Mouse (Mus musculus) liver, postnatal 0 days (tissue): Measurements from ENCODE around the gene Lrrc9. TPM values are rescaled to one million over a fixed set of nuclear protein-coding genes. Genes with fewer than 3 reads are reported as not detected.

Experiments
- ATAC-seq: fragments of 200-750 bp; cut with Nextera tagmentation; 2 replicates; pipeline ENCODE4 v1.8.0; 2017; ENCODE audit warnings: mild to moderate bottlenecking, moderate library complexity
- DNase-seq: peaks from one replicate; pipeline ENCODE4 v3.0.0-alpha.2; 2016
- H3K27ac ChIP-seq: fragments of 300-500 bp; sonication (generic); 2 replicates; pipeline ENCODE4 v1.5.1; 2014; ENCODE audit warnings: antibody characterized with exemption, moderate library complexity, mild to moderate bottlenecking, low read depth
- H3K27me3 ChIP-seq: fragments of 300-500 bp; sonication (generic); 2 replicates; pipeline ENCODE4 v1.6.1; 2014; ENCODE audit warnings: low read length, control low read depth, mixed read lengths; ENCODE audit not compliant: insufficient read depth
- H3K36me3 ChIP-seq: fragments of 300-500 bp; sonication (generic); replicated peaks from 2 replicates; pipeline ENCODE4 v1.6.1; 2014; ENCODE audit warnings: mild to moderate bottlenecking, control low read depth, low read length, moderate library complexity, mixed read lengths; ENCODE audit not compliant: insufficient read depth
- H3K4me1 ChIP-seq: fragments of 300-500 bp; sonication (generic); 2 replicates; pipeline ENCODE4 v1.6.1; 2014; ENCODE audit warnings: antibody characterized with exemption, mild to moderate bottlenecking, control low read depth; ENCODE audit not compliant: insufficient read depth
- H3K4me2 ChIP-seq: fragments of 300-500 bp; sonication (generic); 2 replicates; pipeline ENCODE4 v1.6.1; 2014; ENCODE audit warnings: low read depth, mild to moderate bottlenecking, low read length, moderate library complexity, mixed read lengths
- H3K4me3 ChIP-seq: fragments of 300-500 bp; sonication (generic); 2 replicates; pipeline ENCODE4 v1.5.1; 2014; ENCODE audit warnings: low read depth, low read length
- H3K9ac ChIP-seq: fragments of 300-500 bp; sonication (generic); replicated peaks from 2 replicates; pipeline ENCODE4 v1.6.1; 2014; ENCODE audit warnings: mild to moderate bottlenecking, moderate library complexity
- H3K9me3 ChIP-seq: fragments of 300-500 bp; sonication (generic); 2 replicates; pipeline ENCODE4 v1.6.1; 2016; ENCODE audit warnings: mild to moderate bottlenecking, control low read depth, low read length, mixed read lengths
- CTCF ChIP-seq: sonication (generic); IDR thresholded peaks from 2 replicates; pipeline ENCODE4 v1.5.1; 2016; ENCODE audit warnings: antibody characterized with exemption, low read depth
- EP300 ChIP-seq: IDR thresholded peaks from 2 replicates; pipeline ENCODE4 v1.6.1; 2016; ENCODE audit warnings: antibody characterized with exemption, low read depth, mild to moderate bottlenecking
- WGBS: fragments of 180-500 bp; shearing (Covaris S2); extraction: QIAGEN DNeasy Blood & Tissue Kit; methylation state at CpG from one replicate; pipeline ENCODE4 v1.1.7; 2014; ENCODE audit not compliant: insufficient replicate concordance; 5-methylcytosine and 5-hydroxymethylcytosine counted together
- polyA plus RNA-seq: library from polyadenylated mRNA; unstranded; fragments of >200 nt; fragmentation: Nextera tagmentation; extraction: Ambion mirVana; gene quantifications from 2 replicates; pipeline ENCODE4 v1.2.1, GENCODE M21; 2015

Lrrc9 gene
- polyA plus RNA-seq, 1 experiment from 2014 or later = 0.11 TPM

DNA sequence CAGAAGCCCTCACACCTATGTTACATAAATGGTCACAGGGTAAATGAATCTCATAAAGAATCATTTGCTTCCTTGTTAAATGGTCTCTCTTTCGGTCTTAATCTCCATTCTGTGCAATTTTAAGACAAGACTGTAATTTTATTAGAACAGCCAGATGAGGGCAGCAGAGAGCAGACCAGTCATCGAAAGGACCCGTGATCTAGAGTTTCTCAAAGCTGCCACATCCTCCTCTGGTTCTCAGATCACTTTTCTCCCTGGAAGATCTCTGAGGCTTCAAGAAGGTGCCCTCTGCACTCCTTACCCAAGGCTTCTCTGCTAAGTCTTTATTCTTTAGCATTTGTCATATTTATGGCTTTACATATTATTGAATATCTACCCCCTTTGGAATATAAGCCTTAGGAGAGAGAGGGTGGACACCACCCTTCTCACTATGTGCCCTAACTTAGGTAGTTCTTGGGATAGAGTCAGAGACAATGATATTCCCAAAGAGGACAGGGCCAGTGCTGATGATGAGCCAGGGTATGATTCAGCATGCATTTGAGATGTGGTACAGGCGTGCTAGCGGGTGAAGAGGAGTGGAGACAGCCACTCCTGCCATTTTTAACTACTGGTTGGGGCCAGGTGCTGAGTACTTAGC lies 20.3 kb downstream of the Lrrc9 start:
- no peak overlapping the region for H3K27ac ChIP-seq
- no peak overlapping the region for H3K4me3 ChIP-seq
- H3K4me1 ChIP-seq = peaks cover 5% of the 10 kb centered on the region; the same call in 1 of the 2 replicates
- no peaks in the 10 kb centered on the region for H3K36me3 ChIP-seq
- peak overlapping the region; percentile 60 for H3K4me2 ChIP-seq
- ATAC-seq = peak; percentile 44; the same call in 1 of the 2 replicates
- TF ChIP-seq CTCF (peak; percentile 75), EP300 (no peak)
- H3K27me3 ChIP-seq = no peaks in the 10 kb centered on the region
- no peaks in the 10 kb centered on the region for H3K9me3 ChIP-seq
- DNase-seq = peak; percentile 75
- WGBS = 37% methylated on average over 5 of the region's 5 CpGs
- no peak overlapping the region for H3K9ac ChIP-seq

DNA sequence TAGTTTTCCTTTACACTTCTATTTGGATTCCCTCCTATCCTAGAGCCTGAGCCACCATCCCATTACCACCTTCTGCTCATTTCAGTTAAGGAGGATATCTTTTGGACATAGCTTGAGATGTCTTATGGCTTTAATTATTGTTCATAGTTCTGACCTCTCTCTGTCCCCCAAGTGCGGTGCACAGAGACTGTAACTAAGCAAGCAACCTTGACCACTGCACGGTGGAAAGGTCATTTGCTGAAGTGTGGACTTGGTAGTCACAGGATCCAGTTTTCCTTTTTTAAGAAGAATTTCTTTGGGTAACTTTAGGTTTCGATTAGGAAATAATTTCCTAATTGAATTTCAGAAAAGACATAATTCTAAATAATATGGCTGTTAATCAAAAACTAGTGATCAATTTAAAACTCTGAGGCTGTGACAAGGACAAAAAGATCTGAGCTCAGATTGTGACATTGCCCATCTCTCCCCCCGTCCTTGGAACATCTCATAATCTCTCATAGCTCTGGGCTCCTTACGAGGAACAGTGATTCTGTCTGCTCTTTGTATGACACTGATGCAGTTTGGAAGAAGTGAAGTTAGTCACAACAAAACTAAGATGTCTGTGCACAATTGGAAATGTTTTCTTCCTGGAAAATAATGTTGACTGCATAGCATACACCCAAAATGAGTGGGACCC lies 24.3 kb downstream of the Lrrc9 start:
- no peak overlapping the region for H3K4me3 ChIP-seq
- DNase-seq (no peak), ATAC-seq (no peak)
- H3K9me3 ChIP-seq = no peaks in the 10 kb centered on the region
- no peaks in the 10 kb centered on the region for H3K27me3 ChIP-seq
- WGBS = 69% methylated on average over 5 of the region's 5 CpGs
- no peak overlapping the region for H3K4me2 ChIP-seq
- no peak overlapping the region for H3K9ac ChIP-seq
- no peaks in the 10 kb centered on the region for H3K36me3 ChIP-seq
- no peak for TF ChIP-seq EP300
- no peak for TF ChIP-seq CTCF
- peaks cover 5% of the 10 kb centered on the region; the same call in 1 of the 2 replicates for H3K4me1 ChIP-seq
- no peak overlapping the region for H3K27ac ChIP-seq

DNA sequence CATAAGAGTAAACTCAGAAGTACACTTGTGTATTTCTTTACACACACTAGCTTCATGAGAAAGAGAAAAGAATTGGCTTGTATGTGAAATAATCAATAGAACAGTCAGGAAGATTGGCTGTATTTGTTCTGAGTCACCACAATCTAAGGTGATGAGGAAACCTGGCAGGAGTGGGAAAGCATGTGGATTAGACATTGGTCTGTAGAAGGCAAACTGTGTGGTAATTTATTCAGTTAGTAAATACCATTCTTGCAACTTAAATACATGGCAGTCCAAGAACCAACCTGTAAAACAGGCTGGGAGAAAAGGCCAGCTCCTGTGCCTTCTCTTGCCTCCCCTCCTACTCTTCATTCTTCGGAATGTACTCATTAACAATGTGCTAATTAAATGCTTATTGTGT lies 25.6 kb downstream of the Lrrc9 start:
- H3K4me1 ChIP-seq = 0 out of 2 replicates have a peak, but pooled peaks cover 2% of the 10 kb centered on the region
- H3K36me3 ChIP-seq = no peaks in the 10 kb centered on the region
- no peaks in the 10 kb centered on the region for H3K9me3 ChIP-seq
- H3K4me3 ChIP-seq = no peak overlapping the region
- WGBS = 72% methylated on average over 1 of the region's 1 CpGs
- no peak for DNase-seq
- peak overlapping the region; percentile 12; the same call in 1 of the 2 replicates for H3K27ac ChIP-seq
- H3K27me3 ChIP-seq = no peaks in the 10 kb centered on the region
- TF ChIP-seq CTCF (no peak), EP300 (no peak)
- H3K4me2 ChIP-seq = no peak overlapping the region
- no peak overlapping the region for H3K9ac ChIP-seq
- ATAC-seq = peak; percentile 88

DNA sequence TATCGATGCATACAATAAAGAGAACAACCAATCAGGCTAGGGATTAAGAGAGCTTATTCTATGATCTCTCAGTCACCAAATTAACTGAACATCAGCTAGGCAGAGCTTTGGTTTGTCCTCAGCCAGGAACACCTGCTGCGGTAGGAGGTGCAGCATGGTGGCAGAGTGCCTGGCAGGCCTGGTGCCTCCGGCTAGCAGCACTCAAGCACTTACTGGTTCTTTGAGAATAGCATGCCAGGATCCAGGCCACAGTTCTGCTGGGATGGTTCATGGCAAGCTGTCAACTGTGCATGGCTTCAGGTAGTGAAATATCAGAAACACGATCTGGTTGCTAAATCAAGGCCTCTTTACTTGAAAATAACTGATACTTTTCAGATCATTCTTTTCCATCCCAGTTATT lies 26.1 kb downstream of the Lrrc9 start:
- H3K27me3 ChIP-seq = no peaks in the 10 kb centered on the region
- H3K4me2 ChIP-seq = no peak overlapping the region
- no peak for DNase-seq
- WGBS = 77% methylated on average over 4 of the region's 4 CpGs
- no peak overlapping the region for H3K4me3 ChIP-seq
- TF ChIP-seq EP300 = no peak
- 0 out of 2 replicates have a peak, but pooled peaks cover 2% of the 10 kb centered on the region for H3K4me1 ChIP-seq
- no peaks in the 10 kb centered on the region for H3K36me3 ChIP-seq
- H3K9me3 ChIP-seq = no peaks in the 10 kb centered on the region
- no peak for ATAC-seq
- no peak overlapping the region for H3K27ac ChIP-seq
- H3K9ac ChIP-seq = no peak overlapping the region

DNA sequence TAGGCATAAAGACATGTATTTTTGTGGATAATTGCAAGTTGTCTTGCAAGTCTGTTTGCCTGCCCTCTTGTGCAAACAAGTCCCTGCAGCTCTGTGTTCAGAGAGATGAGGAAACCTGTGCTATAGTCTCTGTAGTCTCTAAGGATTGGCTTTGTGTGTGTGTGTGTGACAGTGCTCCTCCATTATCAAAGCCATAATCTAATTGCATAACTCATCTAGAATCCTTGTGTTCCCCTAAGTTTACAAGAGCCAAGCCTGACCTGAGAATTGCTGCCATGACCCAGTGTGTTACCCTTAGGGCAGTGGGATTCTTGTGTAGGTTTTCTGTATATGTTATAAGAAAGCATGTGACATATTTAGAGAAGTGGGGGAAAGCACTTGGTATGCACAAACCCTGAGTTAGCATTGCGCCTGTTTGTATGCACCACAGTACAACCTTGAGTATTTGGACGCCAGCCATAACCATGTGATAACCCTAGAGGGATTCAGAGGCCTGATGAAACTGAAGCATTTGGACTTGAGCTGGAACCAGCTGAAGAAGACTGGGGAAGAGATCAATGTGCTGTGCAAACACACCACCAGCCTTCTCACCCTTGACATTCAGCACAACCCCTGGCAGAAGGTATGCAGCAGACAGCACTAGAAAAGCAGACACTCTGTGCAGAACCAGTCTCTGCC lies 35.2 kb downstream of the Lrrc9 start:
- H3K36me3 ChIP-seq = no peaks in the 10 kb centered on the region
- peak; percentile 34 for DNase-seq
- H3K27ac ChIP-seq = peak overlapping the region; percentile 44; the same call in 1 of the 2 replicates
- no peaks in the 10 kb centered on the region for H3K9me3 ChIP-seq
- H3K9ac ChIP-seq = no peak overlapping the region
- H3K4me3 ChIP-seq = no peak overlapping the region
- no peaks in the 10 kb centered on the region for H3K27me3 ChIP-seq
- peak; percentile 65 for ATAC-seq
- 51% methylated on average over 2 of the region's 2 CpGs for WGBS
- no peak overlapping the region for H3K4me2 ChIP-seq
- no peak for TF ChIP-seq EP300
- no peaks in the 10 kb centered on the region; the same call in 1 of the 2 replicates for H3K4me1 ChIP-seq

DNA sequence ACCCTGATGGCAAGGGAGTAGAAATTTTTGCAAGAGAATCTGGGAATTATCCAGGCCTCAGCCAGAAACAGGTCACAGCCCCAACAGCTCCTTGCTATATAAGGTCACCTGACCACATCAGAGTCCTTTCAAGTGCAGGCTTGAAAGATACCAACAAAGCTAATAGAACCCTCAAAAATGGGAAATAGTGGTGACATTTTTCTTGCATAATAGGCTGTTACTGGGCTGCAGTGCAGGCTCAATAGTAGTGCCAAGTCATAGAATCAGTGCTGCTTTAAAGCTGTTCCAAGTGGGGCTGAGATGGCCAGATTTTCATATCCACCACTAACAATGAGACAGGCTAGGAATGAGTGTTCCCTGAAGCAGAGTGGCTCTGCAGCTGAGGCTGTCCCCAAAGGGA lies 40.6 kb downstream of the Lrrc9 start:
- Histone ChIP-seq H3K4me3 (no peak overlapping the region), H3K9ac (no peak overlapping the region), H3K27me3 (no peaks in the 10 kb centered on the region), H3K9me3 (no peaks in the 10 kb centered on the region), H3K4me1 (no peaks in the 10 kb centered on the region; the same call in 1 of the 2 replicates), H3K36me3 (no peaks in the 10 kb centered on the region), H3K27ac (no peak overlapping the region), H3K4me2 (no peak overlapping the region)
- DNase-seq (no peak), ATAC-seq (no peak)
- TF ChIP-seq CTCF = no peak
